Mouse (Mus musculus): ENCODE measurements around the gene Gm15737. TPM values are rescaled to one million over a fixed set of nuclear protein-coding genes. Genes with fewer than 3 reads are reported as not detected.

The Gm15737 gene
- polyA plus RNA-seq, 1 experiment from 2014 or later = 0.06 TPM

- Histone ChIP-seq H3K4me1 (replicated peaks) (peaks cover 9% of the 10 kb centered on the region), H3K27ac (no peak overlapping the region), H3K9me3 (no peaks in the 10 kb centered on the region), H3K27me3 (no peaks in the 10 kb centered on the region), H3K4me3 (replicated peaks) (no peak overlapping the region), H3K9ac (replicated peaks) (no peak overlapping the region), H3K36me3 (peaks cover 45% of the 10 kb centered on the region; the same call in 1 of the 2 replicates), H3K4me2 (no peak overlapping the region)
- 89% methylated on average over 2 of the region's 2 CpGs for WGBS
- no peak for ATAC-seq (ENCODE audit: insufficient number of reproducible peaks, insufficient read depth, low FRiP score, low TSS enrichment, low read depth)
Observed at GRCm38 (mm10) chr6:92875340-92875739, 6.2 kb downstream of the Gm15737 start.

GRCm38 (mm10) chr6:92876121-92876520 is 7.0 kb downstream of the Gm15737 start:
- Histone ChIP-seq H3K9ac (replicated peaks) (no peak overlapping the region), H3K4me2 (no peak overlapping the region), H3K4me3 (replicated peaks) (no peak overlapping the region), H3K36me3 (peaks cover 44% of the 10 kb centered on the region; the same call in 1 of the 2 replicates), H3K4me1 (replicated peaks) (peaks cover 13% of the 10 kb centered on the region; the same call in 1 of the 2 replicates), H3K27ac (no peak overlapping the region), H3K27me3 (no peaks in the 10 kb centered on the region), H3K9me3 (no peaks in the 10 kb centered on the region)
- 82% methylated on average over 5 of the region's 5 CpGs for WGBS
- ATAC-seq (ENCODE audit: insufficient number of reproducible peaks, insufficient read depth, low FRiP score, low TSS enrichment, low read depth) = no peak

- no peak overlapping the region for H3K27ac ChIP-seq
- H3K4me1 ChIP-seq (replicated peaks) = peaks cover 10% of the 10 kb centered on the region
- H3K4me2 ChIP-seq = no peak overlapping the region
- H3K9ac ChIP-seq (replicated peaks) = no peak overlapping the region
- 91% methylated on average over 4 of the region's 4 CpGs for WGBS
- no peaks in the 10 kb centered on the region for H3K27me3 ChIP-seq
- H3K4me3 ChIP-seq (replicated peaks) = no peak overlapping the region
- ATAC-seq (ENCODE audit: insufficient number of reproducible peaks, insufficient read depth, low FRiP score, low TSS enrichment, low read depth) = no peak
- H3K9me3 ChIP-seq = no peaks in the 10 kb centered on the region
- peaks cover 41% of the 10 kb centered on the region; the same call in 1 of the 2 replicates for H3K36me3 ChIP-seq
Observed at GRCm38 (mm10) chr6:92877236-92877635, 8.1 kb downstream of the Gm15737 start.

- Histone ChIP-seq H3K36me3 (peaks cover 34% of the 10 kb centered on the region; the same call in 1 of the 2 replicates), H3K4me1 (replicated peaks) (peaks cover 24% of the 10 kb centered on the region), H3K27ac (no peak overlapping the region), H3K27me3 (no peaks in the 10 kb centered on the region; the same call in 1 of the 2 replicates), H3K4me3 (replicated peaks) (no peak overlapping the region), H3K4me2 (no peak overlapping the region), H3K9me3 (no peaks in the 10 kb centered on the region), H3K9ac (replicated peaks) (no peak overlapping the region)
- 85% methylated on average over 5 of the region's 5 CpGs for whole genome bisulfite sequencing
- ATAC-seq (ENCODE audit: insufficient number of reproducible peaks, insufficient read depth, low FRiP score, low TSS enrichment, low read depth) = no peak
Observed at GRCm38 (mm10) chr6:92878771-92879170, 9.6 kb downstream of the Gm15737 start.

- H3K27me3 ChIP-seq = no peaks in the 10 kb centered on the region; the same call in 1 of the 2 replicates
- H3K9ac ChIP-seq (replicated peaks) = no peak overlapping the region
- 51% methylated on average over 14 of the region's 14 CpGs for WGBS
- H3K36me3 ChIP-seq = peaks cover 29% of the 10 kb centered on the region; the same call in 1 of the 2 replicates
- no peak overlapping the region for H3K4me3 ChIP-seq (replicated peaks)
- no peak for ATAC-seq (ENCODE audit: insufficient number of reproducible peaks, insufficient read depth, low FRiP score, low TSS enrichment, low read depth)
- no peak overlapping the region for H3K4me2 ChIP-seq
- H3K27ac ChIP-seq = no peak overlapping the region
- peaks cover 29% of the 10 kb centered on the region for H3K4me1 ChIP-seq (replicated peaks)
- H3K9me3 ChIP-seq = no peaks in the 10 kb centered on the region
Observed at GRCm38 (mm10) chr6:92879700-92880265, 10.6 kb downstream of the Gm15737 start.

GRCm38 (mm10) chr6:92882446-92882845 is 13.3 kb downstream of the Gm15737 start:
- Histone ChIP-seq H3K9me3 (no peaks in the 10 kb centered on the region), H3K27ac (no peak overlapping the region), H3K36me3 (peaks cover 38% of the 10 kb centered on the region; the same call in 1 of the 2 replicates), H3K4me3 (replicated peaks) (no peak overlapping the region), H3K4me2 (no peak overlapping the region), H3K27me3 (no peaks in the 10 kb centered on the region; the same call in 1 of the 2 replicates), H3K9ac (replicated peaks) (no peak overlapping the region), H3K4me1 (replicated peaks) (peaks cover 29% of the 10 kb centered on the region)
- WGBS = 80% methylated on average over 5 of the region's 5 CpGs
- ATAC-seq (ENCODE audit: insufficient number of reproducible peaks, insufficient read depth, low FRiP score, low TSS enrichment, low read depth) = no peak

- Histone ChIP-seq H3K9me3 (no peaks in the 10 kb centered on the region), H3K27ac (0 out of 2 replicates have a peak overlapping the region, but pooled peaks have one; percentile 8), H3K4me3 (replicated peaks) (no peak overlapping the region), H3K36me3 (peaks cover 36% of the 10 kb centered on the region; the same call in 1 of the 2 replicates), H3K9ac (replicated peaks) (no peak overlapping the region), H3K27me3 (no peaks in the 10 kb centered on the region; the same call in 1 of the 2 replicates), H3K4me1 (replicated peaks) (peaks cover 29% of the 10 kb centered on the region), H3K4me2 (no peak overlapping the region)
- ATAC-seq (ENCODE audit: insufficient number of reproducible peaks, insufficient read depth, low FRiP score, low TSS enrichment, low read depth) = no peak
- 56% methylated on average over 9 of the region's 9 CpGs for WGBS
Observed at GRCm38 (mm10) chr6:92883131-92883900, 14.2 kb downstream of the Gm15737 start.

GRCm38 (mm10) chr6:92891535-92891934 is 22.4 kb downstream of the Gm15737 start:
- Histone ChIP-seq H3K27me3 (no peaks in the 10 kb centered on the region), H3K9me3 (no peaks in the 10 kb centered on the region), H3K36me3 (peaks cover 43% of the 10 kb centered on the region), H3K4me3 (replicated peaks) (no peak overlapping the region), H3K4me2 (no peak overlapping the region), H3K27ac (no peak overlapping the region), H3K9ac (replicated peaks) (no peak overlapping the region), H3K4me1 (replicated peaks) (peaks cover 10% of the 10 kb centered on the region)
- WGBS = 33% methylated on average over 1 of the region's 1 CpGs
- ATAC-seq (ENCODE audit: insufficient number of reproducible peaks, insufficient read depth, low FRiP score, low TSS enrichment, low read depth) = no peak

- no peak for ATAC-seq (ENCODE audit: insufficient number of reproducible peaks, insufficient read depth, low FRiP score, low TSS enrichment, low read depth)
- WGBS = 82% methylated on average over 1 of the region's 1 CpGs
Observed at GRCm38 (mm10) chr6:92904037-92904436, 34.9 kb downstream of the Gm15737 start.

GRCm38 (mm10) chr6:92904491-92904890 is 35.3 kb downstream of the Gm15737 start:
- H3K4me3 ChIP-seq (replicated peaks) = no peak overlapping the region
- no peaks in the 10 kb centered on the region for H3K27me3 ChIP-seq
- ATAC-seq (ENCODE audit: insufficient number of reproducible peaks, insufficient read depth, low FRiP score, low TSS enrichment, low read depth) = no peak
- no peaks in the 10 kb centered on the region for H3K9me3 ChIP-seq
- peaks cover 53% of the 10 kb centered on the region for H3K36me3 ChIP-seq
- H3K4me2 ChIP-seq = no peak overlapping the region
- WGBS = 73% methylated on average over 2 of the region's 2 CpGs
- no peak overlapping the region for H3K9ac ChIP-seq (replicated peaks)
- H3K27ac ChIP-seq = no peak overlapping the region
- no peaks in the 10 kb centered on the region for H3K4me1 ChIP-seq (replicated peaks)

More at GRCm38 (mm10) chr6:92904037-92904436, 34.9 kb downstream of the Gm15737 start:
- Histone ChIP-seq H3K9ac (replicated peaks) (no peak overlapping the region), H3K27me3 (no peaks in the 10 kb centered on the region), H3K36me3 (peaks cover 54% of the 10 kb centered on the region), H3K4me1 (replicated peaks) (no peaks in the 10 kb centered on the region), H3K4me2 (no peak overlapping the region), H3K9me3 (no peaks in the 10 kb centered on the region), H3K27ac (no peak overlapping the region), H3K4me3 (replicated peaks) (no peak overlapping the region)

- Histone ChIP-seq H3K27me3 (no peaks in the 10 kb centered on the region), H3K27ac (no peak overlapping the region), H3K9ac (replicated peaks) (no peak overlapping the region), H3K4me2 (no peak overlapping the region), H3K4me3 (replicated peaks) (no peak overlapping the region), H3K36me3 (peaks cover 55% of the 10 kb centered on the region), H3K4me1 (replicated peaks) (no peaks in the 10 kb centered on the region), H3K9me3 (no peaks in the 10 kb centered on the region)
- 36% methylated on average over 5 of the region's 5 CpGs for WGBS
- ATAC-seq (ENCODE audit: insufficient number of reproducible peaks, insufficient read depth, low FRiP score, low TSS enrichment, low read depth) = no peak
Observed at GRCm38 (mm10) chr6:92905922-92906321, 36.8 kb downstream of the Gm15737 start.

All from limb, embryonic 12.5 days (tissue).